Mouse (Mus musculus) ZHBTc4 (cell line): Measurements from ENCODE around the gene Ikbke.

Experiments used
- DNase-seq: peaks from one replicate; pipeline ENCODE4 v3.0.0-alpha.2; 2011; ENCODE audit warnings: low read depth, low spot score

The Ikbke gene

DNA sequence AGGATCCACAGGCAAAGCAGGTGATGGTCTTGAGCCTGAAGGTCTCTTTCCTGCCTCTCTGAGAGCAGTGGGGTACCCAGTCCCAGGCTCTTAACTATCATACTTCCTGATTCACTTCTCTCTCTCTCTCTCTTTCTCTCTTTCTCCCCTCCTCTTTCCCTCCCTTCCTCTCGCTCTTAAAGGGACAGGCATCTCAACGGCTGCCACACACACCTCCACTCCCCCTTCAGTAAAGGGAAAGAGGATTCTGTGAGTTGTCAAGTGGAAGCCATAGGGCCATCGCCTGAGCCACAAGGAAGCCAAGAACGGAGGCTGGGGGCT lies at the start of gene Ikbke:
Gene Ikbke (minus strand): TSS at position 151 of the 321 bp plus-strand sequence.
- DNase-seq = no peak

GRCm38 (mm10) chr1:131329093-131329492 lies 49.7 kb upstream of the Ikbke start:
- DNase-seq = peak; percentile 62

GRCm38 (mm10) chr1:131327167-131327566 lies 47.8 kb upstream of the Ikbke start:
- no peak for DNase-seq

- no peak for DNase-seq
These were observed 45.5 kb upstream of the Ikbke start for GRCm38 (mm10) chr1:131324816-131325463.

DNA sequence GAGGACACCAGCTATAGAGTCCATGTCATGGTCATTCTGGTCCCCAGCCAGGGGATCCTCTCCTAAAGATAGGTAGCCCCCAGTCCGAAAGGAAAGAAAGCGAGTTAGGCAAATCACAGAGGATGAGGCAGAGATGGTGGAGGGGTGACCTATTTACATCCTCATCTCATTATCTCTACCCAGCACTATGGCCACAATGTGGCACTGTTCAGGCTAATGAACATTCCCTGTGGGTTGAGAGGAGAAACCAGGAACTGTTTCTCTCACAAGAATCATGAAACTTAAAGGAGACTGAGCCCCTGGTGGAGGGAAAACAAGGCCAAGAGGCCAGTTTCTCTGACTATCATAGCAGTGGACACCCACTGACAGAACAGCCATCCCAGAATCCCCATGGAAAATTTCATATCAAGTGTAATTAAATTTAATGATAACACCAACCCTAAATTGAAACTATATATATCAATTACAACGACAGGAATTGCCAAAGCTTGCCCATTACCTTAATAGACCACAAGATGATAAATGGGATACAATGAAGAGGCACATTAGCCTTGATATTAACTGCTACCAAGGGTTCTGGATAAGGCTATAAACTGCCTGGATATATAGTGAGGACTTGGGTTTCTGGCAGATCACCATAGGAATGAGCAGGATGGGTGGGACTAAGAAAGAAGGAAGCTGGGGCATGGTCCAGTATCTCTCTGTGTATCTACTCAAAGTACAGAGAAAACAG lies 40.4 kb upstream of the Ikbke start:
- no peak for DNase-seq

GRCm38 (mm10) chr1:131318397-131318796 lies 39.0 kb upstream of the Ikbke start:
- DNase-seq = no peak

DNA sequence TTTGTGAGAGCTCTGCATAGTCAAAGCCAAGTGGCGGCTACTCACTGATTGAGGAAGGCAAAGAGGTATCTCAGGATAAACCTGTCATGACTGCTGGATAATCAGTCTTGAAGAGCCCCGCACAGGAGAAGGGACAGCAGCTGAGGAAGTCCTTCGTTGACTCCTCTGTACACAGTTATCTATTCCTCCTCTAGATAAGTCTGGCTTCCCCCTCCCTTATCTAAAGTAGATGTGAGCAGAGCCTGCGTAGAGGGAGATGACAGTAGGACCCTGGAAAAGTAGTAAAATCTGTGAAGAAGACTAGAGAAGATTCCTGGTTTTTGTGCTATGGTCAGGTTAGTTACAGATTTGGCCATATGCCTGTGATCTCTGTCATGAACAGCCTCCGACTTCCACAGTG lies 38.2 kb upstream of the Ikbke start:
- no peak for DNase-seq

GRCm38 (mm10) chr1:131311284-131311683 lies 31.9 kb upstream of the Ikbke start:
- DNase-seq = no peak

- DNase-seq = no peak
These were observed 30.9 kb upstream of the Ikbke start for GRCm38 (mm10) chr1:131310237-131310818.

- no peak for DNase-seq
These were observed 21.3 kb upstream of the Ikbke start for GRCm38 (mm10) chr1:131300750-131301149.

GRCm38 (mm10) chr1:131299788-131300187 lies 20.4 kb upstream of the Ikbke start:
- no peak for DNase-seq

GRCm38 (mm10) chr1:131299240-131299639 lies 19.8 kb upstream of the Ikbke start:
- no peak for DNase-seq

DNA sequence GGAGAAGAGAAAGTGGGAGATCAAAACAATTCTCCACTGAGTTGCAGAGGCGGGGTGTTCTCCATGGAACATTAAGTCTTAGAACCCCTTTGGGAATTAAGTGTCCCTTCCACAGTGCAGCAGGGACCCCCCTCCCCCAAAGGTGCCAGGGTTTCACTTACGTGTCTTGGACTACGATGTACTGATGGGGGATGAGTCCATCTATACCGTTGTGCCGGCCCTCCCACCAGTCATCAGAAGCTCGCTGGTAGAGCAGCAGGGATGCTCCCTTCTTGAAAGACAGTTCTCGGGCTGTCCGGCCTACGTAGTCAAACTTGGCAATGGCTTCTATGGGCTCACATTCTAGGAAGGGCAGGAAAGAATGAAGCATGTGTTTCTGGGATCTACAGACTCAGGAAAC lies 18.8 kb upstream of the Ikbke start:
- no peak for DNase-seq

- DNase-seq = no peak
These were observed 17.3 kb upstream of the Ikbke start for GRCm38 (mm10) chr1:131296726-131297125.

DNA sequence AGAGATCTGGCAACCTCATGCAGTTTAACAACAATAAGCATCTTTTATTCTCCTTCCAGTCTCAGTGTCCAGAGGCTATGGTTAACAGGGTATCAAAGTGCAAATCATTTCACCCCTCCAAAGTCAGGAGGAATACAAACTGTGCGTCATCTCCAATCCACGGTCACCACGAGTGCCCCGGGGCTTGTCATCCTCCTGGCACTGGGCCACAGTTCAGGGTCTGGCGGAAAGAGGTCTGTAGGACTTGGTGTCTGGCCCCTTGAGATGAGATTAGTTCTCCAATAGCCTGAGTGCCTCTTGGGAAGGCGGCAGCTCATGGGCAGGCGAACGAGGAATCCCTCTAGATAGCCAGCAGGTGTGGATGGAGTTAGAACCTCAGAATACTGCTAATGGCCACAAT lies 15.8 kb upstream of the Ikbke start:
- no peak for DNase-seq

- no peak for DNase-seq
These were observed 14.5 kb upstream of the Ikbke start for GRCm38 (mm10) chr1:131293922-131294250.

DNA sequence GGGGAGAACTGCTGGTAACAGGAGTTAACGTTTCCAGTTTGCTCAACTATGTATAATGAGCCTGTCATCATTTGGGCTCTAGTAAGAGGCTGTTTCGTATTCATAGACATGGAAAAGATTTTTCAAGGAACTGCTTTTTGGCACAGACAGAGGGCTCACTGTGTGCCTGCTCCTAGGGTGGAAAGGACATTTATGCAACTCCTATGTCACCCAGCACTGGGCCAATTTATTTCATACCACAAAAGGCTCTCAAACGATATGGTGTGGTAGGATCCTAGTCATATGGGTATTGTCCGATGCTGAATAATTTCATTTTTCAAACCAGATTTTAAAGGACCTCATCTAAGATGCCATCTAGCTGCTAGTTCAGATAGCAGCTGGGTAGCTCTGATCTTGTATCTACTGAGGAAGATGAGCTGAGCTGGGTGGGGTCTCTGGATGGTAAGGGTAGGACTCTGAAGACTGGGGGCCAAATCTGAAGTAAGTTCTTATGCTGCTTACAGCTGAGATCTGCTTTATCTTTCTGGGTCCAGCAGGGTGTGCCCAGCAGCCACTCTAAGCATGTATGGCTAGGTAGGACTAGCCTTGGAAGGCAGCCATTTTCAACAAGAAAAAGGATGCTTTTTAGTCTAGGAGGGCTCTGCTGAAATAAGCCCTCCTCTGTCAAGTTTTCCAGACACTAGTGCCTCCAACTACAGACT lies 14.0 kb upstream of the Ikbke start:
- no peak for DNase-seq

- peak; percentile 76 for DNase-seq
These were observed 11.2 kb upstream of the Ikbke start for GRCm38 (mm10) chr1:131290648-131291047.

- no peak for DNase-seq
These were observed 9.5 kb upstream of the Ikbke start for GRCm38 (mm10) chr1:131288938-131289337.

- DNase-seq = peak; percentile 26
These were observed 7.9 kb upstream of the Ikbke start for GRCm38 (mm10) chr1:131287267-131287666.

DNA sequence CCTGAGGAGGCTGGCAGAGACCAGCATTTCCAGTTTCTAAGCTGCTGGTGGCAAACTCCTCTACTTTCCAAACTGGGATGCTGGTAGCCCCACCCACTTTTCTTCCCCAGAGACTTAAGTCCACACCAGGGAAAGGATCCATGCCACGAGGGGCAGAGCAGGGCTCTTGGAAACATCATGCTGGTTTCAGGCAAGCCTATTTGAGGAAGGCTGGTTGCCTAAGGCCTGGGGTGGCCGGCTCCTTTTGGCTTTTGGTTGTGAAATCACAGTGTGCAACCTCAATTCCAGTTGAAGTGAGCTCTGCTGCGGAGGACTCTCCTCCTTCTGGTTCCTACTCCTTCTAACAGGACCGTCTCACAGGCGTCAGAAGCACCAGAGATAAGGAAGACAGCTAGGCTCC lies 7.4 kb upstream of the Ikbke start:
- no peak for DNase-seq

DNA sequence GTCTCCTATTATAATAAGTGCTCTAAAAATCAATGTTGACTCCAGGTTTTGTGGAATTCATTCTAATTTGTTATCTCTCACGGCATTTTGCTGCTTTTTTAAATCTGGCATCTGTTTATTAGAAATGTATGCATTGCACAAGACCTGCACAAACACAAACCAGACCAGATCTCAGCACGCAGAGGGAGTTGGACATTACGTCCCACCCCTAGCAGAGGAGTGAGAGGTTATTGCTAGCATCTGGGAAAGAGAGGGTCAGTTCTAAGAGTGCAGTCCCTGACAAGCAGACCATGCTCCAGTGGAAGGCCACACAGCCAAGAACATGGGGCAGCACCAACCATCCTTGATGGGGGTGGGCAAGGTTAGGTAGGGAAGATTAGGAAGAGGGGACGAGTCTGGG lies 5.2 kb upstream of the Ikbke start:
- no peak for DNase-seq

DNA sequence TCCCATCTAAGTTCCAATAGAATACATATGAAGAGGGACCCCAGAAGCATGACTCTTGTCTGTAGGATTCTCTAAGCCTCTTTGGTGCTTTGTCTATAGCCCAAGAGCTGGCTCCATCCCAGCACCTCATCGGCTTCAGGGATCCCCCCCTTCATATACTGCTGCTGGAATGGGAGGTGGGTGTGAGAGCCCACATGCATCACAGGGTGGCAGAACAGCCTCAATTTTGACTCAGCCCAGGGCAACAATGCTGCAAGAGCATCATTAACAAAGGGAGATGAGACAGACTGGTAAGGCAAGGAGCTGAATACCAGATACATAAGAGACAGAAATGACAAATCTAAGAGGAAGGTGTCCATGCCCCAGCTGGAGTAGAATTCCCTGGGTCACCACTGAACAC lies 4.8 kb upstream of the Ikbke start:
- DNase-seq = no peak
